Mouse (Mus musculus) CH12.LX (cell line): ENCODE data around the gene Ppp4r2. TPM values are rescaled to one million over a fixed set of nuclear protein-coding genes. Genes with fewer than 3 reads are reported as not detected.
A peak's percentile ranks its signal among the peaks of the same experiment; 100 is the strongest.

ENCODE experiments used
- DNase-seq: peaks from one replicate; pipeline ENCODE4 v3.0.0-alpha.2; 2013; ENCODE audit errors: extremely low read depth
- H3K27ac ChIP-seq: 2 replicates; pipeline ENCODE4 v1.5.1; 2012; ENCODE audit warnings: low read depth, mild to moderate bottlenecking, control low read depth, moderate library complexity; ENCODE audit not compliant: insufficient read depth
- H3K27me3 ChIP-seq: replicated peaks from 2 replicates; pipeline ENCODE3; 2012; ENCODE audit warnings: inconsistent platforms
- H3K36me3 ChIP-seq, 2 experiments: replicated peaks in 1 of 2; 2 replicates each; pipeline versions ENCODE3 to v1.6.1; 2012; ENCODE audit warnings: inconsistent platforms in 1 of 2, low read length in 1 of 2, mild to moderate bottlenecking in 1 of 2, mixed read lengths in 1 of 2, moderate library complexity in 1 of 2; ENCODE audit not compliant: control insufficient read depth in 1 of 2, insufficient read depth in 1 of 2
- H3K4me1 ChIP-seq, 2 experiments: 2 replicates each; pipeline ENCODE4 v1.6.1; 2012; ENCODE audit warnings: inconsistent platforms in 1 of 2, moderate library complexity in 1 of 2; ENCODE audit not compliant: insufficient read depth in 2 of 2, control insufficient read depth in 1 of 2
- H3K4me2 ChIP-seq: 2 replicates; pipeline ENCODE4 v1.6.1; 2012; ENCODE audit warnings: low read depth, mild to moderate bottlenecking, control low read depth; ENCODE audit not compliant: poor library complexity, insufficient read depth, severe bottlenecking
- H3K4me3 ChIP-seq, 3 experiments: fragments of 150-350 bp in 1 of 3; sonication (generic) in 1 of 3; replicated peaks in 1 of 3; 2 replicates each; pipeline versions ENCODE3 to v1.5.1; 2011 to 2012; ENCODE audit warnings: low read depth in 2 of 3, low read length in 2 of 3, mild to moderate bottlenecking in 2 of 3, moderate library complexity in 2 of 3, control low read depth in 1 of 3, improper control_type of control experiment in 1 of 3, inconsistent platforms in 1 of 3, mixed read lengths in 1 of 3; ENCODE audit not compliant: poor library complexity in 1 of 3
- H3K79me2 ChIP-seq: replicated peaks from 2 replicates; pipeline ENCODE4 v1.6.1; 2012; ENCODE audit warnings: mild to moderate bottlenecking, moderate library complexity; ENCODE audit not compliant: control insufficient read depth, poor library complexity, insufficient read depth, severe bottlenecking; ENCODE audit errors: extremely low read depth
- H3K9ac ChIP-seq: 2 replicates; pipeline ENCODE4 v1.6.1; 2012; ENCODE audit warnings: low read depth, mild to moderate bottlenecking, control low read depth, moderate library complexity; ENCODE audit not compliant: insufficient read depth
- H3K9me3 ChIP-seq: replicated peaks from 2 replicates; pipeline ENCODE3; 2012; ENCODE audit warnings: low read length, inconsistent platforms, mixed read lengths
- CHD1 ChIP-seq: IDR thresholded peaks from 2 replicates; pipeline ENCODE4 v1.6.1; 2012; ENCODE audit warnings: low read depth, low read length, improper control_type of control experiment, inconsistent platforms
- CHD2 ChIP-seq: IDR thresholded peaks from 2 replicates; pipeline ENCODE4 v1.6.1; 2011; ENCODE audit warnings: low read length, improper control_type of control experiment
- E2F4 ChIP-seq: IDR thresholded peaks from 2 replicates; pipeline ENCODE4 v1.6.1; 2011; ENCODE audit warnings: low read depth, low read length, improper control_type of control experiment; ENCODE audit not compliant: insufficient replicate concordance
- ELF1 ChIP-seq: IDR thresholded peaks from 2 replicates; pipeline ENCODE4 v1.6.1; 2014; ENCODE audit warnings: low read depth, mild to moderate bottlenecking, inconsistent platforms, low read length, improper control_type of control experiment
- EP300 ChIP-seq: IDR thresholded peaks from 2 replicates; pipeline ENCODE4 v1.6.1; 2011; ENCODE audit warnings: low read length, improper control_type of control experiment
- ETS1 ChIP-seq: conservative IDR thresholded peaks from 2 replicates; pipeline ENCODE4 v1.6.1; 2012; ENCODE audit warnings: low read depth, mild to moderate bottlenecking, inconsistent platforms, low read length, improper control_type of control experiment, moderate library complexity
- GABPA ChIP-seq: IDR thresholded peaks from 2 replicates; pipeline ENCODE4 v1.6.1; 2012; ENCODE audit warnings: low read depth, low read length, improper control_type of control experiment, inconsistent platforms; ENCODE audit not compliant: insufficient replicate concordance
- HCFC1 ChIP-seq: IDR thresholded peaks from 2 replicates; pipeline ENCODE4 v1.6.1; 2012; ENCODE audit warnings: low read depth, mild to moderate bottlenecking, inconsistent platforms, low read length, improper control_type of control experiment
- IRF4 ChIP-seq: IDR thresholded peaks from 2 replicates; pipeline ENCODE4 v1.6.1; 2014; ENCODE audit warnings: low read depth, mild to moderate bottlenecking, inconsistent platforms, low read length, improper control_type of control experiment
- JUN ChIP-seq: IDR thresholded peaks from 2 replicates; pipeline ENCODE4 v1.6.1; 2011; ENCODE audit warnings: low read depth, mild to moderate bottlenecking, low read length, improper control_type of control experiment, moderate library complexity; ENCODE audit not compliant: insufficient read depth
- JUND ChIP-seq: conservative IDR thresholded peaks from 2 replicates; pipeline ENCODE4 v1.6.1; 2011; ENCODE audit warnings: low read depth, low read length, improper control_type of control experiment
- KAT2A ChIP-seq: IDR thresholded peaks from 2 replicates; pipeline ENCODE4 v1.6.1; 2012; ENCODE audit warnings: low read length, improper control_type of control experiment, inconsistent platforms; ENCODE audit not compliant: insufficient replicate concordance
- MAFK ChIP-seq: IDR thresholded peaks from 2 replicates; pipeline ENCODE4 v1.6.1; 2011; ENCODE audit warnings: low read length, improper control_type of control experiment; ENCODE audit not compliant: insufficient replicate concordance
- MAX ChIP-seq: IDR thresholded peaks from 2 replicates; pipeline ENCODE4 v1.6.1; 2011; ENCODE audit warnings: low read length, improper control_type of control experiment
- MAZ ChIP-seq: IDR thresholded peaks from 2 replicates; pipeline ENCODE4 v1.6.1; 2012; ENCODE audit warnings: low read depth, mild to moderate bottlenecking, inconsistent platforms, low read length, improper control_type of control experiment, moderate library complexity
- MEF2A ChIP-seq: IDR thresholded peaks from 2 replicates; pipeline ENCODE4 v1.6.1; 2014; ENCODE audit warnings: low read depth, mild to moderate bottlenecking, inconsistent platforms, low read length, improper control_type of control experiment, borderline replicate concordance
- NELFE ChIP-seq: IDR thresholded peaks from 2 replicates; pipeline ENCODE4 v1.6.1; 2011; ENCODE audit warnings: low read depth, low read length, improper control_type of control experiment
- NRF1 ChIP-seq: IDR thresholded peaks from 2 replicates; pipeline ENCODE4 v1.6.1; 2014; ENCODE audit warnings: low read depth, mild to moderate bottlenecking, inconsistent platforms, low read length, improper control_type of control experiment, moderate library complexity
- PAX5 ChIP-seq: IDR thresholded peaks from 2 replicates; pipeline ENCODE4 v1.6.1; 2012; ENCODE audit warnings: low read length, inconsistent platforms, mixed read lengths
- POLR2A ChIP-seq: IDR thresholded peaks from 2 replicates; pipeline ENCODE4 v1.6.1; 2011; ENCODE audit warnings: low read depth, mild to moderate bottlenecking, improper control_type of control experiment, low read length
- RAD21 ChIP-seq: IDR thresholded peaks from 2 replicates; pipeline ENCODE4 v1.6.1; 2011; ENCODE audit warnings: low read depth, mild to moderate bottlenecking, low read length, improper control_type of control experiment, moderate library complexity
- RCOR1 ChIP-seq: conservative IDR thresholded peaks from 2 replicates; pipeline ENCODE4 v1.6.1; 2012; ENCODE audit warnings: low read depth, mild to moderate bottlenecking, inconsistent platforms, low read length, improper control_type of control experiment
- SMC3 ChIP-seq: IDR thresholded peaks from 2 replicates; pipeline ENCODE4 v1.6.1; 2011; ENCODE audit warnings: low read depth, low read length, improper control_type of control experiment
- TBP ChIP-seq: conservative IDR thresholded peaks from 2 replicates; pipeline ENCODE4 v1.6.1; 2011; ENCODE audit warnings: low read depth, low read length, improper control_type of control experiment
- TCF12 ChIP-seq: IDR thresholded peaks from 2 replicates; pipeline ENCODE4 v1.6.1; 2014; ENCODE audit warnings: low read depth, mild to moderate bottlenecking, inconsistent platforms, low read length, improper control_type of control experiment
- UBTF ChIP-seq: IDR thresholded peaks from 2 replicates; pipeline ENCODE4 v1.6.1; 2012; ENCODE audit warnings: low read depth, mild to moderate bottlenecking, inconsistent platforms, low read length, improper control_type of control experiment, moderate library complexity
- USF1 ChIP-seq: IDR thresholded peaks from 2 replicates; pipeline ENCODE4 v1.6.1; 2014; ENCODE audit warnings: low read depth, mild to moderate bottlenecking, inconsistent platforms, low read length, improper control_type of control experiment
- USF2 ChIP-seq: conservative IDR thresholded peaks from 2 replicates; pipeline ENCODE4 v1.6.1; 2011; ENCODE audit warnings: low read depth, low read length, improper control_type of control experiment
- ZC3H11A ChIP-seq: IDR thresholded peaks from 2 replicates; pipeline ENCODE4 v1.6.1; 2012; ENCODE audit warnings: low read depth, mild to moderate bottlenecking, inconsistent platforms, low read length, improper control_type of control experiment
- ZKSCAN1 ChIP-seq: IDR thresholded peaks from 2 replicates; pipeline ENCODE4 v1.6.1; 2012; ENCODE audit warnings: low read depth, inconsistent platforms, low read length, improper control_type of control experiment, borderline replicate concordance
- ZMIZ1 ChIP-seq: IDR thresholded peaks from 2 replicates; pipeline ENCODE4 v1.6.1; 2012; ENCODE audit warnings: low read depth, mild to moderate bottlenecking, inconsistent platforms, low read length, improper control_type of control experiment
- ZNF384 ChIP-seq: IDR thresholded peaks from 2 replicates; pipeline ENCODE4 v1.6.1; 2012; ENCODE audit warnings: low read depth, low read length, improper control_type of control experiment, inconsistent platforms
- dilution Hi-C: fragments of 300-500 bp; cut with MboI; formaldehyde crosslinking; loops from 2 replicates; pipeline ENCODE4 v1.14.3; 2020; ENCODE audit warnings: low sequenced_read_pairs; ENCODE audit not compliant: extremely low pct_unique_long_range_greater_than_20kb, extremely low pct_ligation_motif_present
- in situ Hi-C: fragments of 300-500 bp; cut with MboI; formaldehyde crosslinking; loops from 3 replicates; pipeline ENCODE4 v1.14.3; 2019; ENCODE audit warnings: low sequenced_read_pairs, low pct_ligation_motif_present, low pct_unique_long_range_greater_than_20kb, mixed read lengths
- polyA plus RNA-seq: library from polyadenylated mRNA; unstranded; fragments of >175 nt; gene quantifications from 2 replicates; pipeline ENCODE4 v1.2.1, GENCODE M21; 2012; ENCODE audit warnings: low read depth; ENCODE audit not compliant: insufficient read length
- total RNA-seq, 2 experiments: library from RNA; depleted of rRNA; stranded (reverse); fragments of 300-350 nt in 1 of 2; fragments of >200 nt in 1 of 2; gene quantifications; 2 replicates each; pipeline ENCODE4 v1.2.3; 2012 to 2014

Gene Ppp4r2
- total and polyA plus RNA-seq, 3 experiments, result 53.3 to 134 (median 115) TPM

- in situ Hi-C loops (no loop called here), dilution Hi-C loops (no loop called here)
- no peak overlapping the region for H3K4me3 ChIP-seq
- no peaks in the 10 kb centered on the region for H3K79me2 ChIP-seq
- peaks cover 2% of the 10 kb centered on the region for H3K27me3 ChIP-seq
- H3K27ac ChIP-seq, result no peak overlapping the region
- no peak for DNase-seq
- no peaks in the 10 kb centered on the region for H3K36me3 ChIP-seq
- TF ChIP-seq E2F4, result no peak
- no peak for TF ChIP-seq JUN
- no peak for TF ChIP-seq MAFK
- no peak for TF ChIP-seq EP300
- TF ChIP-seq, all 38 proteins: peak for 0
- H3K4me2 ChIP-seq, result no peak overlapping the region
- H3K9ac ChIP-seq, result no peak overlapping the region
- peaks cover 8 to 37% of the 10 kb centered on the region in 2 experiments for H3K4me1 ChIP-seq
- H3K9me3 ChIP-seq, result peaks cover 8% of the 10 kb centered on the region
These were observed 45.1 kb downstream of the Ppp4r2 start for GRCm38 (mm10) chr6:100878546-100878945.

- Histone ChIP-seq H3K79me2 (no peaks in the 10 kb centered on the region), H3K36me3 (no peaks in the 10 kb centered on the region), H3K9me3 (peaks cover 8% of the 10 kb centered on the region), H3K4me1 (peaks cover 8 to 37% of the 10 kb centered on the region in 2 experiments), H3K4me2 (peak overlapping the region; percentile 49; the same call in 1 of the 2 replicates), H3K9ac (no peak overlapping the region), H3K27me3 (peaks cover 2% of the 10 kb centered on the region), H3K27ac (no peak overlapping the region), H3K4me3 (no peak overlapping the region)
- dilution Hi-C loops (no loop called here), in situ Hi-C loops (loop anchor here (10.0 kb wide), 1 partner anchor 325 kb away; no protein-coding TSS in a partner anchor)
- DNase-seq, result peak; percentile 83
- TF ChIP-seq E2F4 (no peak), ZKSCAN1 (no peak), RCOR1 (peak; percentile 72; the same call in 1 of the 2 replicates), CHD2 (peak; percentile 61; the same call in 1 of the 2 replicates), JUN (peak; percentile 37; the same call in 1 of the 2 replicates), PAX5 (no peak), TBP (no peak), NELFE (no peak), ZC3H11A (no peak), TCF12 (peak; percentile 90), NRF1 (no peak; the same call in 1 of the 2 replicates), MAX (peak; percentile 80), IRF4 (peak; percentile 97), UBTF (no peak), ZMIZ1 (no peak), MAFK (no peak), MAZ (peak; percentile 85), USF2 (no peak), RAD21 (no peak), SMC3 (no peak), ELF1 (0 out of 2 replicates have a peak, but pooled peaks have one; percentile 24), JUND (peak; percentile 78), KAT2A (no peak), HCFC1 (peak; percentile 25; the same call in 1 of the 2 replicates), CHD1 (no peak), POLR2A (no peak), ETS1 (peak; percentile 61), GABPA (no peak), USF1 (no peak; the same call in 1 of the 2 replicates), ZNF384 (no peak), MEF2A (peak; percentile 81)
These were observed 46.2 kb downstream of the Ppp4r2 start for GRCm38 (mm10) chr6:100879607-100880006.
